Mouse (Mus musculus): ENCODE measurements around the gene Rpl12. TPM values are rescaled to one million over a fixed set of nuclear protein-coding genes. Genes with fewer than 3 reads are reported as not detected.
A peak's percentile ranks its signal among the peaks of the same experiment; 100 is the strongest.

Rpl12 gene
- polyA plus RNA-seq, 1 experiment from 2014 or later: 162 TPM

- Histone ChIP-seq H3K4me2 (ENCODE audit: low read depth, low read length) (no peak overlapping the region), H3K9ac (ENCODE audit: low read depth, low read length) (no peak overlapping the region), H3K36me3 (ENCODE audit: control insufficient read depth, insufficient read depth, low read length) (peaks cover 8% of the 10 kb centered on the region; the same call in 1 of the 2 replicates), H3K9me3 (ENCODE audit: control insufficient read depth, low read length) (no peaks in the 10 kb centered on the region), H3K4me3 (ENCODE audit: low read length) (no peak overlapping the region), H3K27ac (ENCODE audit: low read length) (no peak overlapping the region), H3K27me3 (replicated peaks; ENCODE audit: control insufficient read depth, insufficient read depth, low read length) (no peaks in the 10 kb centered on the region), H3K4me1 (ENCODE audit: control insufficient read depth, insufficient read depth, low read length) (no peaks in the 10 kb centered on the region)
- ATAC-seq: no peak
- 87% methylated on average over 8 of the region's 8 CpGs for WGBS
Observed at GRCm38 (mm10) chr2:32974216-32974615, 12.9 kb downstream of the Rpl12 start.

- Histone ChIP-seq H3K4me3 (ENCODE audit: low read length) (no peak overlapping the region), H3K36me3 (ENCODE audit: control insufficient read depth, insufficient read depth, low read length) (peaks cover 8% of the 10 kb centered on the region; the same call in 1 of the 2 replicates), H3K27ac (ENCODE audit: low read length) (no peak overlapping the region), H3K9me3 (ENCODE audit: control insufficient read depth, low read length) (no peaks in the 10 kb centered on the region), H3K4me1 (ENCODE audit: control insufficient read depth, insufficient read depth, low read length) (peaks cover 8% of the 10 kb centered on the region), H3K27me3 (replicated peaks; ENCODE audit: control insufficient read depth, insufficient read depth, low read length) (no peaks in the 10 kb centered on the region), H3K4me2 (ENCODE audit: low read depth, low read length) (no peak overlapping the region), H3K9ac (ENCODE audit: low read depth, low read length) (no peak overlapping the region)
- ATAC-seq: no peak
- 73% methylated on average over 5 of the region's 5 CpGs for WGBS
Observed at GRCm38 (mm10) chr2:32977114-32977513, 15.8 kb downstream of the Rpl12 start.

- peaks cover 8% of the 10 kb centered on the region for H3K4me1 ChIP-seq (ENCODE audit: control insufficient read depth, insufficient read depth, low read length)
- H3K36me3 ChIP-seq (ENCODE audit: control insufficient read depth, insufficient read depth, low read length): peaks cover 7% of the 10 kb centered on the region; the same call in 1 of the 2 replicates
- no peak overlapping the region for H3K9ac ChIP-seq (ENCODE audit: low read depth, low read length)
- no peaks in the 10 kb centered on the region for H3K9me3 ChIP-seq (ENCODE audit: control insufficient read depth, low read length)
- no peak overlapping the region for H3K4me2 ChIP-seq (ENCODE audit: low read depth, low read length)
- WGBS: 64% methylated on average over 3 of the region's 3 CpGs
- no peak overlapping the region for H3K4me3 ChIP-seq (ENCODE audit: low read length)
- H3K27me3 ChIP-seq (replicated peaks; ENCODE audit: control insufficient read depth, insufficient read depth, low read length): no peaks in the 10 kb centered on the region
- H3K27ac ChIP-seq (ENCODE audit: low read length): no peak overlapping the region
- ATAC-seq: no peak
Observed at GRCm38 (mm10) chr2:32978675-32979074, 17.3 kb downstream of the Rpl12 start.

- ATAC-seq: no peak
- 89% methylated on average over 7 of the region's 7 CpGs for WGBS
- Histone ChIP-seq H3K4me1 (ENCODE audit: control insufficient read depth, insufficient read depth, low read length) (peaks cover 8% of the 10 kb centered on the region), H3K4me3 (ENCODE audit: low read length) (no peak overlapping the region), H3K4me2 (ENCODE audit: low read depth, low read length) (no peak overlapping the region), H3K9me3 (ENCODE audit: control insufficient read depth, low read length) (no peaks in the 10 kb centered on the region), H3K36me3 (ENCODE audit: control insufficient read depth, insufficient read depth, low read length) (no peaks in the 10 kb centered on the region), H3K27me3 (replicated peaks; ENCODE audit: control insufficient read depth, insufficient read depth, low read length) (no peaks in the 10 kb centered on the region), H3K27ac (ENCODE audit: low read length) (no peak overlapping the region), H3K9ac (ENCODE audit: low read depth, low read length) (no peak overlapping the region)
Observed at GRCm38 (mm10) chr2:32979675-32980074, 18.3 kb downstream of the Rpl12 start.

- ATAC-seq: peak; percentile 19
- H3K9ac ChIP-seq (ENCODE audit: low read depth, low read length): peak overlapping the region; percentile 90
- H3K27me3 ChIP-seq (replicated peaks; ENCODE audit: control insufficient read depth, insufficient read depth, low read length): no peaks in the 10 kb centered on the region
- no peaks in the 10 kb centered on the region for H3K9me3 ChIP-seq (ENCODE audit: control insufficient read depth, low read length)
- no peaks in the 10 kb centered on the region for H3K36me3 ChIP-seq (ENCODE audit: control insufficient read depth, insufficient read depth, low read length)
- peaks cover 8% of the 10 kb centered on the region for H3K4me1 ChIP-seq (ENCODE audit: control insufficient read depth, insufficient read depth, low read length)
- H3K4me2 ChIP-seq (ENCODE audit: low read depth, low read length): peak overlapping the region; percentile 97
- 1% methylated on average over 23 of the region's 23 CpGs for WGBS
- peak overlapping the region; percentile 87 for H3K4me3 ChIP-seq (ENCODE audit: low read length)
- H3K27ac ChIP-seq (ENCODE audit: low read length): peak overlapping the region; percentile 62
Observed at GRCm38 (mm10) chr2:32981281-32981680, 19.9 kb downstream of the Rpl12 start.

GRCm38 (mm10) chr2:32981725-32982271, 20.4 kb downstream of the Rpl12 start, which contains the start of gene Slc2a8:
Slc2a8 (minus strand) TSS chr2:32982083.
- WGBS: under 1% methylated on average over 49 of the region's 50 CpGs
- no peaks in the 10 kb centered on the region for H3K27me3 ChIP-seq (replicated peaks; ENCODE audit: control insufficient read depth, insufficient read depth, low read length)
- H3K9ac ChIP-seq (ENCODE audit: low read depth, low read length): peak within 1 kb of the TSS; percentile 90
- peak; percentile 99 for ATAC-seq
- H3K4me2 ChIP-seq (ENCODE audit: low read depth, low read length): peak within 1 kb of the TSS; percentile 97
- H3K36me3 ChIP-seq (ENCODE audit: control insufficient read depth, insufficient read depth, low read length): no peaks in the 10 kb centered on the region
- H3K4me1 ChIP-seq (ENCODE audit: control insufficient read depth, insufficient read depth, low read length): peaks cover 8% of the 10 kb centered on the region
- peak within 1 kb of the TSS; percentile 62 for H3K27ac ChIP-seq (ENCODE audit: low read length)
- H3K4me3 ChIP-seq (ENCODE audit: low read length): peak within 1 kb of the TSS; percentile 87
- no peaks in the 10 kb centered on the region for H3K9me3 ChIP-seq (ENCODE audit: control insufficient read depth, low read length)

GRCm38 (mm10) chr2:32982700-32983099, 21.3 kb downstream of the Rpl12 start:
- ATAC-seq: no peak
- Histone ChIP-seq H3K27me3 (replicated peaks; ENCODE audit: control insufficient read depth, insufficient read depth, low read length) (no peaks in the 10 kb centered on the region), H3K9ac (ENCODE audit: low read depth, low read length) (peak overlapping the region; percentile 3; the same call in 1 of the 2 replicates), H3K36me3 (ENCODE audit: control insufficient read depth, insufficient read depth, low read length) (no peaks in the 10 kb centered on the region), H3K4me3 (ENCODE audit: low read length) (peak overlapping the region; percentile 87), H3K4me1 (ENCODE audit: control insufficient read depth, insufficient read depth, low read length) (peaks cover 8% of the 10 kb centered on the region), H3K27ac (ENCODE audit: low read length) (no peak overlapping the region), H3K4me2 (ENCODE audit: low read depth, low read length) (peak overlapping the region; percentile 97), H3K9me3 (ENCODE audit: control insufficient read depth, low read length) (no peaks in the 10 kb centered on the region)
- 6% methylated on average over 4 of the region's 4 CpGs for WGBS

GRCm38 (mm10) chr2:32983617-32984016, 22.3 kb downstream of the Rpl12 start:
- H3K27ac ChIP-seq (ENCODE audit: low read length): no peak overlapping the region
- peak overlapping the region; percentile 97 for H3K4me2 ChIP-seq (ENCODE audit: low read depth, low read length)
- peaks cover 8% of the 10 kb centered on the region for H3K4me1 ChIP-seq (ENCODE audit: control insufficient read depth, insufficient read depth, low read length)
- H3K9me3 ChIP-seq (ENCODE audit: control insufficient read depth, low read length): no peaks in the 10 kb centered on the region
- no peak overlapping the region for H3K4me3 ChIP-seq (ENCODE audit: low read length)
- ATAC-seq: peak; percentile 58
- no peaks in the 10 kb centered on the region for H3K36me3 ChIP-seq (ENCODE audit: control insufficient read depth, insufficient read depth, low read length)
- 43% methylated on average over 6 of the region's 6 CpGs for WGBS
- H3K9ac ChIP-seq (ENCODE audit: low read depth, low read length): no peak overlapping the region
- no peaks in the 10 kb centered on the region for H3K27me3 ChIP-seq (replicated peaks; ENCODE audit: control insufficient read depth, insufficient read depth, low read length)

- Histone ChIP-seq H3K4me1 (ENCODE audit: control insufficient read depth, insufficient read depth, low read length) (peaks cover 6% of the 10 kb centered on the region), H3K36me3 (ENCODE audit: control insufficient read depth, insufficient read depth, low read length) (no peaks in the 10 kb centered on the region), H3K27ac (ENCODE audit: low read length) (no peak overlapping the region), H3K4me2 (ENCODE audit: low read depth, low read length) (no peak overlapping the region), H3K9ac (ENCODE audit: low read depth, low read length) (no peak overlapping the region), H3K4me3 (ENCODE audit: low read length) (no peak overlapping the region), H3K27me3 (replicated peaks; ENCODE audit: control insufficient read depth, insufficient read depth, low read length) (no peaks in the 10 kb centered on the region), H3K9me3 (ENCODE audit: control insufficient read depth, low read length) (no peaks in the 10 kb centered on the region)
- ATAC-seq: no peak
- WGBS: 45% methylated on average over 8 of the region's 8 CpGs
Observed at GRCm38 (mm10) chr2:32985844-32986243, 24.5 kb downstream of the Rpl12 start.

GRCm38 (mm10) chr2:32989376-32989775, 28.0 kb downstream of the Rpl12 start:
- Histone ChIP-seq H3K4me2 (ENCODE audit: low read depth, low read length) (no peak overlapping the region), H3K27ac (ENCODE audit: low read length) (no peak overlapping the region), H3K9me3 (ENCODE audit: control insufficient read depth, low read length) (no peaks in the 10 kb centered on the region), H3K36me3 (ENCODE audit: control insufficient read depth, insufficient read depth, low read length) (no peaks in the 10 kb centered on the region), H3K4me3 (ENCODE audit: low read length) (no peak overlapping the region), H3K27me3 (replicated peaks; ENCODE audit: control insufficient read depth, insufficient read depth, low read length) (no peaks in the 10 kb centered on the region), H3K4me1 (ENCODE audit: control insufficient read depth, insufficient read depth, low read length) (no peaks in the 10 kb centered on the region; the same call in 1 of the 2 replicates), H3K9ac (ENCODE audit: low read depth, low read length) (no peak overlapping the region)
- WGBS: 56% methylated on average over 3 of the region's 3 CpGs
- ATAC-seq: no peak
